Mouse (Mus musculus) telencephalon, adult 2 months (tissue): ENCODE data around the gene Myzap.
"Not testable (repeated sequence)": the region's sequence is repeated elsewhere in the genome, so short reads cannot be mapped to it uniquely, and the experiment has no call there.

ENCODE experiments used
- DNase-seq: peaks from one replicate; pipeline ENCODE4 v3.0.0-alpha.2; 2011; ENCODE audit warnings: low read depth, low spot score

The Myzap gene

GRCm38 (mm10) chr9:71591938-71592548, at the start of gene Myzap:
Myzap (minus strand) TSS chr9:71592360.
- peak; percentile 9 for DNase-seq

DNA sequence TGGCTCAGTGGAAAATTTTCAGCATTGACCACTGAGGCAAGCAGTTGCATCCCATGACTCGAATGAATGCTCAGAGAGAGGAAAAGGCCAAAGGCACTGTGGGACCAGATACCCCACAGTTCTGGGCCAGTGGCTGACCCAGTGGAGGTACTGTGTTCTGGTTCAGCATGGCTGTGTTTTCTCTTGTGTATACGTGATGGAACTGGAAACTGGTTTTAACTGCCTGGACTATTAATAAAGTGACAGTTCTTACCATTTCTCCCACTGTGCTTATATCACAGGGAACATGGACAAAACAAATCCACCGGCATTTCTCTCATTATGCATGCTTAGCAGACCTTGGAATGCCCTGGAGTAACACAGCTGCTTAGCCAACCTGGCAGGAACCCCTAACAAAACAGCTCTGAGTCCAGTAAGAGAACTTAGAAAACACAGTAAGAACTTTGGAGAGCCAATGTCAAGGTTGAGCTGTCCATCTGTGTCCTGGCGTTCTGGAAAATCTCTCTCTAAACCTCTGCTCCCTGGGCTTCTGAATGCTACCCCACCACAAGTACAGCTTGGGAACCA, 48.3 kb upstream of the Myzap start:
- DNase-seq, result no peak

- no peak for DNase-seq
These were observed 46.0 kb upstream of the Myzap start for GRCm38 (mm10) chr9:71638198-71638597.

DNA sequence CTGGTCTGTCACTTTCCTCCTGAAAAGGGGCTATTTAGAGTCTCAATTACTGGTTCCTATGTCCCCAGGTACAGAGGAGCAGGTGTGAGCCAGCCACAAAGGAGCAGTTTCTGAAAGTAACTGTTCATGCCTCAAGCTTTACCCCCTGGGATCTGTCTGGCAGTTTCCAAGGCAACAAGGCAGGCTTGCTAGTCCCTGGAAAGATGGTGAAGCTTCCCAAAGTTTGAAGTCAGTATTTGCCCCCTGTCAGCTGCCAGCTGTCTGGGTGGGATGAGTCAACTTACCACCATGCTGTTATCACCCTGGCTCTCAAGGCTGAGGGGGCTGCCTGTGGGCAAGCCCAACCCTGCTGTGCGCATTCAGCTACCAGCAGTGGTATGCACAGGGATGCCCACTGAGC, 44.7 kb upstream of the Myzap start:
- no peak for DNase-seq

- no peak for DNase-seq
These were observed 43.5 kb upstream of the Myzap start for GRCm38 (mm10) chr9:71635627-71636026.

- DNase-seq, result no peak
These were observed 42.8 kb upstream of the Myzap start for GRCm38 (mm10) chr9:71634916-71635315.

DNA sequence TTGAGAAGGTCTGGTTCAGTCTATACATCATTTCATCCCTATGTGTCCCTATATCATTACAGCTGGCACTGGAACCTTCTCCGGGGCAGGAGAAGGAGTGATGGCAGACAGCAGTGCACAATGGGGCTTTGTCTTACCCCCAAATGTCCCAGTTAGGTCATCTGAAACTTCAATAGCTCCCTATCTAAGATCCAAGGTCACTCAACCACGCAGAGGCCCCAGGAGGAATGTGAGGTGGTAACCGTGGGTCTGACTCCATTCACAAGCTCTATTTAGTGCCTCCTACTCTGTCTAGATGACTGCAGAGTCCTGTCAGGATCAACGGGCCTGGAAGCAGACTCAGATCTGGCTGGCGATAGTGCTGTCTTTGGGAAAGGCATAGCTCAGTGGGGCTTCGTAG, 36.8 kb upstream of the Myzap start:
- no peak for DNase-seq

- no peak for DNase-seq
These were observed 36.1 kb upstream of the Myzap start for GRCm38 (mm10) chr9:71628286-71628685.

- no peak for DNase-seq
These were observed 33.8 kb upstream of the Myzap start for GRCm38 (mm10) chr9:71625961-71626360.

DNA sequence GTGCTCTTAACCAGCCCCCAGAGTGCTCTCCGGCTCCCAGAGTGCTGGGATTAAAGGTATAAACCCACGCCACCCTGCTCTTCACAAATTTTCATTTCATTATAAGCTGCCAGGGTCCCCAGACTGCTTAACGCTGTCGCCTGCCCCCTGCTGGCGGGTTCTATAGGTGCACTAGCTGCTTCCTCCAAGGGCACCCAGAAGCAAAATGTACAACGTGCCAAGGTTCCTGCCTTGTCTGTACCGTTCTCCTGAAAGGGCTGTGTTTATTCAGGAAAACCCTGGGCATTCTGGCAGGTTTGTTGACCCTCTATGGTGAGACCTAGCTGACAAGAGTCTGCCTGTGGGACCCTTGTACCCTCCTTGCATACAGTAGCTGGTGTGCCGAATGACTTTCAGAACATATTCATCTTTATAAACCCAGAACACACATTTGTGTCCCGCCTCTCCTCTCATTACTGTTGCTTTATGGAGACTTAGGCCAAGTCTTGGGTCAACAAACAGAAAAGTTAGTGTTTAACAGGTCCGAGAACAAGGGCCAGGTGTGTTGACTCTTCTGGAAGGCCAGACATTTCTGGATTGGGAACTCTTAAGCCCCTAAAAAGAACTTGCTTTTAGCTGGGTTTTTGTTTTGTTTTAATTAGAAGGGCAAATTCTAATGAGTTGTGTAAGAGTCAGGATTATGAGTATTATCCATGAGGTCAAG, 32.8 kb upstream of the Myzap start:
- DNase-seq, result no peak

DNA sequence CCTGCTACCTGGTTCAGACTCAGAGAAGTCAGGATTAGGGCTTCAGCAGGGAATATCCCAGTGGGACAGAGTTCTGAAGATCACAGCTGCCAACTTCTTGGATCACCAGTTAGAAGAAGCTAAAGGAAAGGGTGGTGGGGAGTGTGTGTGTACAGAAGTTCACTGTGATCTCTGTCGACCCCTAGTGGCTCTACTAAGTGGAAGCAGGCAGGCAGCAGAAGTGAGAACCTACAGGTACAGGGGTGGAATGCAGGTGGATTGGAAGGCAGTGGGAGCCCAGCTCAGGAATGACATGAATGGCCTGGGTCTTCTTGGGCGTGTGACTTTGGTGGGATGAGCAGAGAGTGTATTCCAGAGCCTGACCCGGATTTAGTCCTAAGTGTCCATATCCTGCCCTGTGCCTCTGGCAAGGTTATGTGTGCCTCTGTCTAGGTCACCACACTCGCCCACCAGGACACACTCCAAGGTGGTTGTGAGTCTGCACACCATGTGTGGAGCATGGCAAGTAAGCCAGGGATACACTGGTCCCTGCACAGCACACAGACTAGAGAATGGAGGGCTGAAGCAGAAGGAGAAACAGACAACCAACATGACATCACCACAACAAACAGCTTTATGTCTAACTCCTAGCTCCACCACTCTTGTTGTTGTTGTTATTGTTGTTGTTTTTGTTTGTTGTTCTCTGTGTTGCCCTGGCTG, 31.9 kb upstream of the Myzap start:
- no peak for DNase-seq

GRCm38 (mm10) chr9:71622593-71622992, 30.4 kb upstream of the Myzap start:
- DNase-seq, result no peak

GRCm38 (mm10) chr9:71621968-71622367, 29.8 kb upstream of the Myzap start:
- no peak for DNase-seq

DNA sequence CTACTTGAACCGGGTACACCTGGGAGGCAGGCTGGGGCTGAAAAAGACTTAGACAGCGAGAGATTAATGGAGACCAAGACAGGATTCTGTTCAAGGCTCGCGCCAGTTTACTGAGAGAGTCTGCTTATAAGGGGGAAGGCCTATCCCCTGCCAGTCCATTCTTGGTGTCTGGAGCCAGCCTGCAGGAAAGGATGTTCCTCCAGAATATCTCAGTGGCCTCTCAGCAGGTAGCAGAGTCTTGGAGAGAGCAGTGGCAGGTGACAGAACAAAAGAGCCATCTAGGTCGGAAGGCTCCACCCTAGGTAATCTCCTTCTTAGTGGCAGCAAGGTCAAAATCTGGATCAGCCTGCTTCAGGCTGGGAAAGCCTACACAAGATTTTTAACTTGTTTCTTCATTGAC, 28.0 kb upstream of the Myzap start:
- not testable (repeated sequence) for DNase-seq

DNA sequence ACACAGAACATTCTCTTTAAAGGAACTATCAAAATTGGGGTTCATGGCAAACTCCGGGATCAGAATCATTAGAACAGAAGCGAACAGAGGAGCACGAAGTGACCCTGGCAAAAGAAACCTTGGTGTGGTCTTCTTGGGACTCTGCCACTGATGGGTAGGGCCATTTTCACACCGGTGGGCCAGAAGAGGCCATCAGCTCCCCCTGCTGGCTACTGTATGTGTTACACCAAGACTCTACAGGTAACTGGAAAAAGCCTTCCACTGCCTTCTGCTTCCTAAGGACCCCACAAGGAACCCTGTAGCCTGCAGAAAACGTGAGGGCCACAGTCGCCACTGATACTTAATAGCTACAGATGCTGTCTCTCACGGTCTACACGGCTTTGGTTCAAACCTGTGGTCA, 25.2 kb upstream of the Myzap start:
- DNase-seq, result no peak

DNA sequence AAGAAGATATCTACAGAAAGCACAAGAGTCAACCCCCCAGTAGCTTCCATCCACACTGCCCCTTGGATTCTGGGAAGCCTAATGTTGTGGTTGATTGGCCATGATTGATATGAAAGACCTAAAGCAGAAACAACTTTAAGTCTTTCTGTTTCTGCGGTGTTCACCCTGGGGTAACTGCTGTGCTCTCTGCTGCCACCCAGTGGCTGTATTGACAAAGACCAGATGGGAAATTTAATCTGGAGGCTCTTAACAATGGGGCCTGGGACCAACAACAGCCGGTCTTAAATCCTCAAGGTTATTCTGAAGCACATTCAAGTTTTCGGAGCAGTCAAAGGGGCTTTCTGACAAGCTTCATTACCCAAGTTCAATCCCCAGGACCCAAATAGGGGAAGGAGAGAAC, 24.0 kb upstream of the Myzap start:
- no peak for DNase-seq

DNA sequence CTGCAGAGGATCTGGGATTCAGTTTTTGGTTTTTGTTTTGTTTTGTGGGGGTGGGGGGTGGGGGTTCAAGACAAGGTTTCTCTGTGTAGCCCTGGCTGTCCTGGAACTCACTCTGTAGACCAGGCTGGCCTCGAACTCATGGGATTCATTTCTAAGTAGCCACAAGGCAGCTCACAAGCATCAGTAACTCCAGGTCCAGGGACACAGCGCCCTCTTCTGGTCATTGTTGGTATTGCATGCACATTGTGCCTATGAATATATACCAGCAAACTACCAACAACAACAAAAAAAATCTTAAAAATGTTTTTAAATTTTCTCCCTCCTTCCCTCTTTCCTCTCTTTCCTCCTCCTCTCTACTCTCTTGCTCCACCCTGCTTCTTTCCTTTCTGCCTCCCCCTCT, 22.5 kb upstream of the Myzap start:
- no peak for DNase-seq

DNA sequence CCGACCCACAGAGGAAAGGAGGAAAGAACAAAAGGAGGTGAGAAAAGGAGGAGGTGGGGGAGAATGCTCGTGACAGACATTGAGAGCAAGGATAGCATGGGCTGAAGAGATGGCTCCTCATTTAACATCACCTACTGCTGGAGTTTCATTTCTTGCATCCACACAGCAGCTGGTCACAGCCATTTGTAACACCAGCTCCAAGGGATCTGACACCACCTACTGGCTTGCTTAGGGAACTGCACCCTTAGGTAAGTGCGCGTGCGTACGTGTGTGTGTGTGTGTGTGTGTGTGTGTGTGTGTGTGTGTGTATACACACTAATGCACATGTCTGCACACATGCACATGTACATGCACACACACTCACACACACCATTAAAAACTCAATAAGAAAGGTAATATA, 20.8 kb upstream of the Myzap start:
- DNase-seq, result no peak

DNA sequence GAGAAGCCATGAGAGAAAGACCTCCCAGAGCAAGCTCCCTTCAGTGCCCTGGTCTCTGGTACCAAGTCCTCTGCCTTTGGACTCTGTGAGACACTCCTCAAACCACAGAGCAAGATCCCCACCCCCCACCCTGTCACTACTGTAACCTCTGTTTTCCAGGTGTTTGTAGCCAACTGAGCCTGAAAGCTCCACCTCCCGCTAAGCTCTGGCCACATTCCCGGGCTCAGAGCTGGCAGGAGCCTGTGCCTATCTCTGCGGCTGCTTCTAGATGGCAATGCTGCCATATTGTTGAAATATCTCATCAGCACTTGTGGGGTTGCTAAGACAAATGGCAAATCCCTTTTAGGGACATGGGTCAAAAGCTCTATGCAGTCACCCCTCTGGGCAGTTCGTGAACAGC, 19.7 kb upstream of the Myzap start:
- no peak for DNase-seq

GRCm38 (mm10) chr9:71609010-71609409, 16.9 kb upstream of the Myzap start:
- DNase-seq, result no peak

DNA sequence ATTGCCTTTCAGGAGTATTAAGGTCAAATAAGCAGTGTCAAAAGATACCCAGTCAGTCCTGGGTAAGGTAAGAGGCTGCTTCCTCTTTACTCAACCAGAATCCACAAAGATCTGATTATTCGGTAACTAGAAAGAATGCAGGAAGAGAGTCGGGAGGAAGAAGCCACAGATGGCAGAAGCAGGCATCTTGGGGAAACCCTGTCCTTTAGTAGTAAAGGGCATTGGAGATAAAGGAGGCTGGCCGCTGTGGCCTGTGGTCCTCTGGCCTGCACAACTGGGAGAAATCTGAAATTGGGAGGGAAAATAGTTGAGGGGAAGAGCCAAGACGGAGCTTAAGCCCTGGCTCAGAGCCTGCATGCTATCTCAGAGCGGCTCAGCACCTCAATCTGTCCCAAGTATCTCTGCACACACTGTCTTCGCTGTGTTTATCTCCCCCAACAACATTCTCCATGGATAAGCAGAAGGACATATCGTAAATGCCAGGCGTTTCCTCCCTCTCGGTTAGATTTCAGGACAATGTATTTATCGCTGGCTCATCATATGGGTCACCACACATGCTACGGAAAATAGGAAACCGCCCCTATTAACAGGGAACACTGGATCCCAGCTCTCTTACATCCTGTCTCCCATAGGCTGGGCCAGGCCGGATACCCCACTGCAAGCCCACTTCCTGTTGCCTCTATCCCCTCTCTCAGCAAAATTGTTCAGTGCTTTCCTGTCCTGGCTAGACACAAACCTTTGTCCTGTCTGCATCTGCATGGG, 14.3 kb upstream of the Myzap start:
- no peak for DNase-seq
